Mouse (Mus musculus): Measurements from ENCODE around the gene Mvb12b.
A peak's percentile ranks its signal among the peaks of the same experiment; 100 is the strongest.

The Mvb12b gene

DNA sequence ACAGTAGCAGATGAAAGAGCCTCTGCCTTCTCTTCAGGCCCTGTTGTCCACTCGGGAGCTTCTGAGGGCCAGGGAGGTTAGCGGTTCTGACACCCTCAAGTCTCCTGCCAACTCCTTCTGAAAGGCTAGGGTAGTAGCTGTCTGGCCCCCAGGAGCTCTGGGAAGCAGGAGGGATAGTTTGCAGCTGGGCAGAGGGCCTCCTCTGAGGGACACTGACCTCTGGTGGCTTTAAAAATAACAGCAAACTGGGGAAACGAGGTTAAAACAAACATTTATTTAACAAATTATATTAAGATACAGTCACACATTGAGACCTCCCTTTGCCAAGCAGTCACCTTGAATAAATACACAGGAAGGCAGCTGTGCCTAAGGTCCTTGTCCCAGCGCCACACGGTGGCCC lies 158.0 kb downstream of the Mvb12b start:
- no peak for DNase-seq (ENCODE audit: low read depth, low spot score)

GRCm38 (mm10) chr2:33727199-33727598 lies 160.5 kb downstream of the Mvb12b start:
- DNase-seq (ENCODE audit: low read depth, low spot score), result no peak

DNA sequence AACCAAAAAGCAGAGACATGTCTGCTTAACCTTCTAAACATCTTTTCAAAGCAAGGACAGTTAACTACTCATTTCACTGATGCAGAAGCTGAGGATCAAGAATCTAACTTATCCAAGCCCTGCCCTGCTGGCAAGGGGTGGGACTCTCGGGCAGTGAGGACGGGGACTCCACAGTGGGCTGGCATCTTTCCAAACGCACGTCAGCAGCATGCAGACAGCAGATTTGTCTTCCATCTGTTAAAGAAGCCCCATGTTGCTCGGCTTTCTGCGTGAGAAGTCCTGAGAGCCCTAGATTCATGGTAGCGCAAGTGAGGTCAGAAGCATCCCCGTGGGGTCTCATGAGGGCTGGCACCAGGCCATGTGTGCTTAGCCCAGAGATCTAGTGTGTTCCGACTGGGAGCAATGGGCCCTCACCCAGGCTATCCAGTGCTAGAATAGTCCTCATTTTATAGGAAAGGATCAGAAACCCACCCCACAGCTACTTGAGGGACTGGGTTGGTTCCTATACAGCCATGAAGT lies 167.3 kb downstream of the Mvb12b start:
- DNase-seq (ENCODE audit: low read depth, low spot score), result no peak

DNA sequence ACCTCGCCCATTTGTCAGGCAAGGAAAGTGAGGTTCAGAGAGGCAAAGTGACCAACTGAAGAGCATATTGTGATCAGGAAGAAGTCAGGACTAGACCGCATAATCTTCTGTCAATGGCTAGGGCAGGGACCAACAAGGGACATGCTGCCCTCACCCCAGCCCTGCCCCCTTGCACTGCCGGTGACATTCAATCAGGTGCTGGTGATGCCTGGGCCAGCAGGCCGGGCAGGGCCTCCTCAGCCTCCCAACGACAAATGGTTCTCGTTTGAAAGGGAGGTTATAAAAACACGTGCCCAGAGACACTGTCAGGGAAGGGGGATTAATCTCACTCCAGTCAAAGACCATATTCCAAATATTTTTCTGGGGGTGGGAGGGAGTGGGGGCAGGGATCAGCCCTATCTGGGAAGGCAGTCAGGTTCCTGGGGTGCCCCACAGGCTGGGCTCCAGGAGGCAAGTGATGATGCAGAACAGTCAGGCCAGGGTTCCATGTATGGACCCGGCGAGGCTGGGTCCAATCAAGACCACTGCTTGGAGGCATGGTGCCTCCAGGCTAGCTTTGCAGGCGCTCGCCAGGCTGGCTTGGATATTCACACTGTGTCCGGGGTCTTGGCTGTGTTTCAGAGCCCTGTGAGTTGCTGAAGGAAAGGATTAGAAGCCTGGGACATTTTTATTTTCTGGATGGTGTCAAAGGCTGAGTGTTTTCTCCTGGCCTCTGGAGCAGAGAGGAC lies 168.2 kb downstream of the Mvb12b start:
- DNase-seq (ENCODE audit: low read depth, low spot score), result no peak

DNA sequence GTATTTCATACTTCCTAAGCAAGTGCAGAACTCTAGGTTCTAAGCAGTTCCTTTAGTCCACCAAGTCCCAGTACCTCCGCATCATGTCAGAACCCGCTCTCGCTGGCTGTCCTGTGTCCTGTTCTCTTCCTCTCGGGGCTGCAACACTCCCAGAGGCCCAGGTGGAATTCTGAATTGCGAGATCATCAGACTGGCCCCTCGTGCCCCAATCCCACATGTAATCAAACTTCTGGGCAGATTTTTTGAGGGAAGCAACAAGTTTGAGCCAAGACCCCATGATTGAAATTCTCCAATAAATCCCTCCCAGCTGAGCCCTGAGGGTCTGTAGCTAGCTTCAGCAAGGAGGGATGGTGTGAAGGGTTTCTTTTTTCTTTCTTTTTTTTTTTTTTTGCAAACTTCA lies 169.2 kb downstream of the Mvb12b start:
- no peak for DNase-seq (ENCODE audit: low read depth, low spot score)

- no peak for DNase-seq (ENCODE audit: low read depth, low spot score)
Observed at GRCm38 (mm10) chr2:33717821-33718351, 169.9 kb downstream of the Mvb12b start.

GRCm38 (mm10) chr2:33717378-33717777 lies 170.4 kb downstream of the Mvb12b start:
- no peak for DNase-seq (ENCODE audit: low read depth, low spot score)

DNA sequence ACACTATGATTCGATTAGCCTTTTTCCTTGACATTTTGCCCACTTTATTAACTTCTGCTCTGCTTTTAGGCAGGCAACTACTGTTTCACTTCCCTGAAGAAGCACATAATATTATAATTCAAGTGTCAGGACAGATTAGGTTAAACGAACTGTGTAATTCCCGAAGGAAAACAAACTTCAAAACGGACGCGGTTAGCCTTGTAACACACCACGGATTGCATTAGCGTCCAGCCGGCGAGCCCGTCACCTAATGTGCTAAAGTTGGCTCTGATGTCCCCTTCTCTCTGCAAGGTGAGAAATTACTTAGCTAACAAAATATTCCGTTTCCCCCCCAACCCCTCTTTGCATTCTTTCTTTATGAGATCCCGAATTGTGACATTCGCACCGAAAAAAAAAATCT lies 170.9 kb downstream of the Mvb12b start:
- no peak for DNase-seq (ENCODE audit: low read depth, low spot score)

- DNase-seq (ENCODE audit: low read depth, low spot score), result no peak
Observed at GRCm38 (mm10) chr2:33714932-33715331, 172.8 kb downstream of the Mvb12b start.

GRCm38 (mm10) chr2:33713580-33714260 lies 174.0 kb downstream of the Mvb12b start:
- no peak for DNase-seq (ENCODE audit: low read depth, low spot score)

- peak; percentile 17 for DNase-seq (ENCODE audit: low read depth, low spot score)
Observed at GRCm38 (mm10) chr2:33712811-33713210, 174.9 kb downstream of the Mvb12b start.

DNA sequence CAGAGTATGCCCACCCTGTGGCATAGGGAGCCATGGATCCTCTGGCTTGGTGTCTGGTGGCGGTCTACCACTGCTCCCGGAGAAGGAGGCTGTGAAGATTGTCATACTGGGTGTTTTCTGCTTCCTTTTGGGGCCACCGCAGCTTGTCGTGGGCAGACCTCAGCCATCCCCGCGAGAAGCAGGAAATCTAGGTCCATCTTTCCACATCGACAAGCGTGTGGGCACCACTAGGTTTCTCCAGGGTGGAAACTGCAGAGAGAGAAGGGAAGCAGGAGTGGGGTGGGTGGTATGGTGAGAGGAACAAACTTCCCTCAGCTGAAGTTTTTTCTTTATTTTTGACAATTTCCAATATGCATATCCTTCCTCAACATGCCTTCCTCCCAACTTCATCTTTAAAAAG lies 178.9 kb downstream of the Mvb12b start:
- no peak for DNase-seq (ENCODE audit: low read depth, low spot score)

- no peak for DNase-seq (ENCODE audit: low read depth, low spot score)
Observed at GRCm38 (mm10) chr2:33708096-33708495, 179.7 kb downstream of the Mvb12b start.

DNA sequence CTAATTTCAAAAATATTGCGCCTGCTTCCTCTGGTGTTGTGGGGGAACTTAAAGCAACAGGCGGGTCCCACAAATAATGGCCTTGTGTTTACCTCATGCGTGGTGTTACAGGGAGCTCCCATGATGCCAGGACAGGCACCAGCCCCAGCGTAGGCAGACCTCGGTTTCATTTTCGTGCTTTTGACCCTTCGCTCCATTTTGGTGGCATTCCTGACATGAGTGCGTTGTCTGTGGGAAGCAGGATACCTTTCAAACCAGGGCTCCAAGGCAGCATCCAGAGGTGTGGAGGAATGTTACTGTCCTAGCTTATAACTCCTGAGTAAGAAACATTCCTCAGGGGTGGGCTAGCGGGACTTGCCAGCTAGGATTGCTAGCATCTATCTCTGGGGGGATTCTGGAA lies 181.3 kb downstream of the Mvb12b start:
- no peak for DNase-seq (ENCODE audit: low read depth, low spot score)

GRCm38 (mm10) chr2:33705687-33706320 lies 181.9 kb downstream of the Mvb12b start:
- DNase-seq (ENCODE audit: low read depth, low spot score), result no peak

- no peak for DNase-seq (ENCODE audit: low read depth, low spot score)
Observed at GRCm38 (mm10) chr2:33703286-33703685, 184.5 kb downstream of the Mvb12b start.

DNA sequence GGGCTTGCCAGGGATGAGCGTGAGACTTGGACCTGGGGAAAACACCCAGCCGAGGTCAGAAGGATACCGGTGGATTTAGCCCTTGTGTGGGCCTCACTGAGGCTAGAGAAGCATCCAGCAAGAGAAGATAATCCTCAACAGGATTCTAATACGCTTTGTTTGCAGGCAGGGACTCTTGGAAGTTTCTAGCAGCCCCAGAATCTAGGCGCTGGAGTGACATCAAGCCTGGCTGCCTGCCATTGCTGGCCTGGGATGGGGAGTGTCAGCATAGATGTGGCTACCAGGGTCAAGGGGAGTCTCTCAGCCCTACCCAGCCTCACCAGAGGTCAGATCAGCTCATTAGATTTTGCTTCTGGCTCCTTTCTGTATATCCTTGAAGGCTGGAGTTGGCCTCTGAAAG lies 185.0 kb downstream of the Mvb12b start:
- no peak for DNase-seq (ENCODE audit: low read depth, low spot score)

DNA sequence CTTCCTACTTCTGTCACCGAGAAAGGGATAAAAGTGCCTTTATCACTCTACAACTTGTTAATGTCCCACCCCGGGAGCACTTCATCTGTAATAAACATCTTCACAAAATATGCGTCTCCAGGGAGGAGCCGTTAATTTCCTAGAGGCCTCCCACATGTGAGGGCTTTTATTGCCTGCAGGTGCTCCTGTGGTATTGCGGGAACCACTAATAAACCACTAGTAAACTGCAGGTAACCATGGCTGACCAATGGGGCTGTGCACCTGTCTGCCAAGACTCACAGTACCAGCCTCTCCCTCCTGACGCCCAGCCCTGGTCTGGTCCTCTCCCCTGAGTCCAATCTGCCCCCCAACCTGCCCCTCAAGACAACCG lies 186.3 kb downstream of the Mvb12b start:
- no peak for DNase-seq (ENCODE audit: low read depth, low spot score)

- DNase-seq (ENCODE audit: low read depth, low spot score), result no peak
Observed at GRCm38 (mm10) chr2:33700581-33701445, 186.9 kb downstream of the Mvb12b start.

GRCm38 (mm10) chr2:33698898-33699297 lies 188.8 kb downstream of the Mvb12b start:
- peak; percentile 49 for DNase-seq (ENCODE audit: low read depth, low spot score)

DNA sequence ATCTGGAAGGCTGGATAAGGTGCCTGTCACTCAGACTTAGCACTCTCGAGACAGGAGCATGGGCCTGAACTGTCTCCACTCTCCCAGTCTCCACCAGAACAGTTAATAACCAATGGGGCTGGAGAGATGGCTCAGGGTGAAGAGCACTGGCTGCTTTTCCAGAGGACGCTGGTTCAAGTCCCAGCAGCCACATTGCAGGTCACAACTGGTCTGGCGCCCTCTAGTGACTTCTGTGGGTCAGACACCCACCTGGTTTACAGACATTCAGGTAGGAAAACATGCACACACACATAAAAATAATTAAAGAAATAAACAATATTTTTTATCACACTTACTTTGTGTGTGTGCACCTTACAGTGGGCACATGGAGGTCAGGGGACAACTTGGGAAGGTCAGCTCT lies 191.3 kb downstream of the Mvb12b start:
- peak; percentile 36 for DNase-seq (ENCODE audit: low read depth, low spot score)
